Mouse (Mus musculus) CD4-positive, CD25-positive, alpha-beta regulatory T cell, adult 2 months (primary cell): Measurements from ENCODE around the gene Coro2b.
A peak's percentile ranks its signal among the peaks of the same experiment; 100 is the strongest.
"Not testable (repeated sequence)": the region's sequence is repeated elsewhere in the genome, so short reads cannot be mapped to it uniquely, and the experiment has no call there.

Experiments
- DNase-seq: peaks from one replicate; pipeline ENCODE4 v3.0.0-alpha.2; 2012; ENCODE audit warnings: low read depth, low spot score

Gene Coro2b

DNA sequence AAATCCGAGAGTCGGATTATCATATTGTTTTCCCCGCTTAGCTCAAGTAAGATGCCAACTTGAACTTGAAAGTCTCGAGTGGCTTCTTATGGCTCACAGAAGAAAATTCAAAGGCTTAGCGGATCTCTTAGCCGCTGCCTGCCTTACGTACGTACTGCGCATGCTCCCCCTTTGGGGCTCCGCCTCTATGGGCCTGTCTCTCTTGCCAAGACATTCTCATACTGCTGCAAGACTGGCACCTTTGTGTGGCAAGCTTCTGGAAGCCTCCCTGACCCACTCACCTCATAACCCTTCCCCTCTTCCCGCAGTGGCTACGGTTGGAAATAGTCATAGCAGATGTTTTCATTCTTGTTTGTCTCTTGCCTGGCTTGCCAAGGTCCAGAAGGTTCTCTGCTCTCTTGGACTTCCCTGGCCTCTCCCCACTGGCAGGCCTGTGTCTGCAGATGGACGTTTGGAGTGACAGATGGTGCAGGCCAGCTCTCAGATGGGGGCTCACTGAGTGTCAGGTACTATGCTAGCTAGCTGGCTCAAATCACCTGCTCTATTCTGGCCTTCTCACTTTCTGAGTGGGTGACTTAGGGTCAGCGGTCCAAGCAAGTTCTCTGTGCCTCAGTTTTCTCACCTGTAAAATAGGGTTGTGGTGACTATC is 65.2 kb downstream of the Coro2b start:
- no peak for DNase-seq

GRCm38 (mm10) chr9:62471041-62471440 is 65.8 kb downstream of the Coro2b start:
- no peak for DNase-seq

- peak; percentile 86 for DNase-seq
Measured at GRCm38 (mm10) chr9:62470398-62470797, 66.4 kb downstream of the Coro2b start.

DNA sequence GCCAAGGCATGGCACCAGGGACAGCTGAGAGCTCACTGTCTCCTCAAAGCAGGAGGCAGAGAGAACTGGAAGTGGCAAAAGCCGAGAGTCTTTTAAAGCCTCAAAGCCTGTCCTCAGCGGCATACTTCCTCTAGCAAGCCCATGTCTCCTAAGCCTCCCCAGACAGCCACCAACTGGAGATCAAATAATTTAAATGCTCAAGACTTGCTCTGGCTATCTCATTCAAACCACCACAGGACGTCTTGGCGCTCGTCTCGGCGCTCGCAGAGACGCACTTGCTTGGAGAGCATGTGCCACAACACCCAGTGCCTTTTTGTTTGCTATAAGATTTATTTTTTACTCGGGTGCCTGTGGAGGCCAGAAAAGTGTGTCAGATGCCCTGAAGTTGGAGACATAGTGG is 67.1 kb downstream of the Coro2b start:
- DNase-seq = no peak

DNA sequence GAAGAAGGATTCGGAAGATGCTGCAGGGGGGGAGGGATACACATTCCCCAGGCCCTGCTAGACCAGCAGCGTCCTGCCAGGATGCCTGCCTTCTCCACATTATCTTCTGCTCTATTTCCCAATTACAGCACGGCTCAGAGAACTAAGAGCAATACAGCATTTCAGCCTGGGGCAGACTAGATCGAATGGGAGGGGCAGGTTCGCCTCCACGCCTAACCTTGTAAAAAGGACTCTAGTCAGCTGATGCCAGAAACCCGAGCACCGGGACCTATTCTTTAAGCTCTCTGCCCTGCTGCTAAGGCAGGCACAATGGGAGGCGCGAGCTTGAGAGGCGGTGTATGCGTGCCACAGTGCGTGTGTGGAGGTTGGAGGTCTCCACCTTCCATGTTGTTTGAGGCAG is 67.7 kb downstream of the Coro2b start:
- DNase-seq = no peak

DNA sequence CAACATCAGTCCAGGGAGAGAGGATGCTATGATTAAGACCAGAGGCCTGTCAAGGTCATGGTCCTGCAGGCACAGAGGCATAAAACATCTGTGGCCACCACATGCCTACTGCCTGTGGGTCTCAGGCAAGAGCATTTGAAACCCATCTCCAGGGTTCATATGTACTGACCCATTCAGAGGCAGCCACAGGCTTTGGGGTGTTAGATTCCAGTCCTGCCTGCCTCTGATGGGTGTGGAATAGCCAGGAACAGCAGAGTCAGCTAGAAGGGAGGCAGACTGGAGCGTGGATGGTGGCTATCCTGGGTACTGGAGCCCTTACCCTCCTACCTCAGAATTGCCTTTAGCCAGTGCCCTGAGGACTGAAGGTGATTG is 69.4 kb downstream of the Coro2b start:
- no peak for DNase-seq

DNA sequence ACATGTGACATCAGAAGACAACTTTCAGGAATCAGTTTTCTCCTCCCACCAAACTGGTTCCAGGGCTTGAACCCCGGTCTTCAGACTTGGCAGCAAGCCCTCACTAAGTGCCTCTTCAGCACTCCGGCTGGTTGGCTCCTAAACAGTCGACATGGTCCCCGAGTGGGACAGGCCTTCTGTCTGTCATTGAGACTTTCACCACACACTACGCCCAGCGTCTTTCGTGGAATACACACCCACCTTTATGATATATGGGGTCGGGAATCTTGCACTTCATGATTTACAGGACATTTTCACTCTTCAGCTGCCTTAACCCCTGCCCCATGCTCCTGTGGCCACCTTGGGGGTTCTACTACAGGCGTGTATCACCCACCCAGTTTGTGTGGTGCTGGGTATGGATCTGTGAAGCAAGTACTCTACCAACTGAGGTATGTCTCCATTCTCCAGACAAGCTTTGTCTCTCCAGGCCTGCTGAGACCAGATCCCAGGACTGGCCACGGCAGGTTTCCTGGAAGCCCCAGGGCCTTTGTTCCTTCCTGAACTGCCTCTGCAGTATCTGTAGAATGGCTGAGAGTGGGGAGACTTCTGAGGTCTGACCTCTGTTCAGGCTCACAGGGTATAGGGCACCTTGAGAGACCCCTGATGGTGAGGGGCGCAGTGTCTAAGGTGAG is 70.0 kb downstream of the Coro2b start:
- DNase-seq = no peak

DNA sequence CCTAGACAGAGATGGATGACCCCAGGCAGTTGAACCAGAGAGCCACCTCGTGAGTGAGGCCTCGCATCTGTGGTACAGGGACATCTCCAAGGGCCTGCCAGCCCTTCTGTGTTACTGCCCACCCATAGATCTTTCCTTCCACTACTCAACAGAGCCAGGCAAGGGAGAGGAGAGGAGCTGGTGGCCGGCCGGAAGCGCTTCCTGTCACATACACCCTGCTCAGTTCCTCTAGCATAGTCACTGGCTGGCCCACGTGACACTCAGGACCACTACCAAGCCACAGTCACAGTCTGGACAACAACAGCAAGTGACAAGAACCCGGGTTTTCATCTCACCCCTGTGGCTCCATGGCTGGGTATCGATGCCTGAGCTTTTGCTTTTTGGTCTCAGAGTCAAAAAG is 70.8 kb downstream of the Coro2b start:
- DNase-seq = no peak

DNA sequence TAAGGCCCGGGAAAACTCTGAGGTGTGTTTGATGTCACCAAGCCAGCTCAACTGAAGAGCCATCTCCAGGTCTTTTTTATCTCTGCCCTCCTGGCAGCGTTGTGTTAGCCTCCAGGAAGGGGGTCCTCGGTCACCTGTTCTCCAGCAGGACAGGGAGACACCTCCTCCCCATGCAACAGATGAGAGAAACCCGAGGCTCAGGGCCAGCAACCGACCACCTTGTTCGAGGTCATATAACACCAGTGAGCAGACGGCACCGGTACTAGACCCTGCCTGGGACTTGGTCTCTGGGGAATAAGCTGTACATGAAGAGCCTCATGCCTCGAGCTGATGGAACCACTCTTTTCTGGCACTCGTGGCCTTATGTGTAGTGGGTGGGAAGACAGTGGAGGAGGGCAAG is 72.1 kb downstream of the Coro2b start:
- DNase-seq = no peak

- DNase-seq = no peak
Measured at GRCm38 (mm10) chr9:62461766-62462165, 75.1 kb downstream of the Coro2b start.

DNA sequence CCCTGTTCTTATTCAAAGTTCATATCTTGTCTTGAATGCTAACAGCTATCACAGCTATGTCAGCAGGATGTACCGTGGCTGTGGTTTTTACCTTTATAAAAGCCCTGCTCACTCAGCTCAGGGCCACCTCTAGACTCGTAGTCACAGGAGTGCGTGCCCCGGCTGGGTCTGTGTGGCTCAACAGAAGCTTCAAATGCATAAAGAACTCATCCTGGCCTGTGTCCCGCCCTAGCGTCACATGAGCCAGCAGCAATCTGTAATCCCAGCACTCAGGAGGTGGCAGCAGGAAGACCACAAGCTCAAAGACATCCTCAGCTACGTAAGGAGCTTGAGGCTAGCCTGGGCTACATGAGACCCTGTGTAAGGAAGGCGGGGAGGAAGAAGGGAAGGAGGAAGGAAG is 75.7 kb downstream of the Coro2b start:
- no peak for DNase-seq

GRCm38 (mm10) chr9:62460086-62460485 is 76.8 kb downstream of the Coro2b start:
- no peak for DNase-seq

GRCm38 (mm10) chr9:62458457-62458856 is 78.4 kb downstream of the Coro2b start:
- DNase-seq = no peak

DNA sequence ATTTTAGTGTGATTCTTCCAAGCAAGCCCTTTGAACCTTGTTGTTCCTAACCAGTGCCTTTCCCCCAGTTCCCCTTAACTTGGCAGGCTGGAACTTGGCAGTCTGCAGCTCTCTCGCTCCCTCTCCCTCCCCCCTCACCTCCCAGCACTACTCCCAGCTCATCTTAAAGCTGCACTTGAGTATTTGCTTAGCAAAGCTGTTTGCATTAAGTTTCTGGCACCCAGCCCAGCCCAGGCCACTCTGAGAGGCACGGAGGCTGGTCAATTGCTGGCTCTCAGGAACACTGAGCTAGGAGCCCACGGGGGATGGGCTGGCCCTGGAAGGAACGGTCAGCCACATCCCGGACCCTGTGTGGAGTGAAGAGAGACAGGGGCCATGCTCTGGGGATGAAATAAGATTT is 80.8 kb downstream of the Coro2b start:
- no peak for DNase-seq

DNA sequence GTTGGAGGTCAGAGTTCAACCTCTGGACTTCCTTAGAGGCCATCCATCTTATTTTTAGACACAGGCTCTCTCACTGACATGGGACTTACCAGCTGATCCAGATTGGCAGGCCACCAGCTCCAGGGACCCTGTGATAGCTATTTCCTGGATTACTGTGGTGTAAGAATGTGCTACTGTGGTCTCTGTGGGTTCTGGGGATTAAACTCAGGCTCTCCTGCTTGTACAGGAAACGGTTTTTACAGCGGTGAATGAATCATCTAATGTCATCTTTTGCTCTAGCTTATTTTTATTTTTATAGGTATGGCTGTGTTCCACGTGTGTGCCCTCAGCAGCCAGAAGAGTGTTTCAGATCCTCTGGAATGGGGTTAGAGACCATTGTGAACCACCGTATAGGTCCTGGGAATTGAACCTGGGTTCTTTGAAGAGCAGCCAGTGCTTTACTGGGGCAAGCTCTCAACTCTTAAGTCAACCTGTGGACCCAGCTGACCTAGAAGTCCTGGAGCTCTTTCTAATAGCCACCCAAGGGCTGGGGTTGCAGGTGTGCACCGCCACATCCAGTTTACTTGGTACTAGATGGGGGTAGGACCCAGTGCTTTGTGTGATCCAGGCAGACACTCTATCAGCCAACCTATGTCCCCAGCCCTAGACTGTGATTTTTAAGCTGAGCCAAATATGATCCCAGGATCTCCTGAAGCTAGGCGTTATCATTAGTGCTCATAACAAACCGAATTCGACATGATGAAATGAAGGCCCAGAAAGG is 81.5 kb downstream of the Coro2b start:
- peak; percentile 6 for DNase-seq

GRCm38 (mm10) chr9:62452373-62452993 is 84.4 kb downstream of the Coro2b start:
- no peak for DNase-seq

DNA sequence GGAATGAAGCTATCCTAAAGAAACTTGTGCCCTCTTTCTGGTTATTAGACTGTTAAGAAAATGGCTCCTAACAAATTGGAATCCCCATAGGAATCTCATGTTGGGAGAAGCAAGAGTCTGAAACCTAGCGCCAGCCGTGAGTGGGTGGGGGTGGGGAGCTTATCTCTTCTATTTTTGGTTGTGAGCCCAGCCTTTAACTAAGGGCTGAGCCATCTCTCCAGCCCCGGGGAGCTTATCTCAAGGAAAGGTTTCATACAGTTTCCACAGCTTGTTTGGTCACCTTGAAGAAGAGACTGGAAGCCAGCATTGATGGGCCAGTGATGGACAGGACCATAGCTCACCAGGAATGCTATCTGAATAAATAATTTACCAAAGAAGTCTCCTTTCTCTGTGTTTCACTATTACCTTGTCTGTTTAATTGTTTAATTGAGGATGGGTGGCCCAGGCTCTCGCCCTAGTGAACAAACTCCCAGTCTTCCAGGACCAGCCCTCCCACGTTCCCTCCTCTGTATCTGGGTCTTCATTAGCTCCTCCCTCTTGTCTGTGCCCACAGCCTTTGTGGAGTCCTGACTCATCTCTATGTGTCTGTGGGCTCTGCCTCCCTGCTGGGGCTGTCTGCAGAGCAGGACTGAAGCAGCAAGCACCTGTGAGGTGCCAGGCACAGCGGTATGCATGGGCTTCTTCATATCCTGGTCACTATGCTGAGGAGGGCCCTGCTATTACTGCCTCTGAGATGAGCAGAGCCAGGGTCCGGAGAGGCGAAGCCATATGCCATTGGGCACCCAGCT is 85.1 kb downstream of the Coro2b start:
- DNase-seq = no peak

DNA sequence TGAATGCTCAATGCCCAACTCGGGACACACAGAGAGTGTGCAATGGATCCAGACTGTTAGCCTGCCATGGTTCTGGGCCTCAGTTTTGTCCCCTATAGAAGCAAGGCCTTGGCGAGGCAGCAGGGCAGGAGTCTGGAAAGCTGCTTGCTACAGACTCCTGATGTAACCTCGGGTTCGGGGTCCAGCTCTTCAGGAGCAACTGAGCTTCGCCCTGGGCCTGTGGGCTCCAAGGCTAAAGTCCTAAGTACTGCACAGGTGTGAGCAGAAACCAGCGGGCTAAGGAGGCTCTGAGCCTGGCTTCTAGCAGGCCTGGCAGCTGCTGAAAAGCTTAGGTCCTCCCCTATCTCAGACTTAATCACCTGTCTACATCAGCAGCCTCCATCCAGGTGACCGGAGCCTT is 86.0 kb downstream of the Coro2b start:
- no peak for DNase-seq

DNA sequence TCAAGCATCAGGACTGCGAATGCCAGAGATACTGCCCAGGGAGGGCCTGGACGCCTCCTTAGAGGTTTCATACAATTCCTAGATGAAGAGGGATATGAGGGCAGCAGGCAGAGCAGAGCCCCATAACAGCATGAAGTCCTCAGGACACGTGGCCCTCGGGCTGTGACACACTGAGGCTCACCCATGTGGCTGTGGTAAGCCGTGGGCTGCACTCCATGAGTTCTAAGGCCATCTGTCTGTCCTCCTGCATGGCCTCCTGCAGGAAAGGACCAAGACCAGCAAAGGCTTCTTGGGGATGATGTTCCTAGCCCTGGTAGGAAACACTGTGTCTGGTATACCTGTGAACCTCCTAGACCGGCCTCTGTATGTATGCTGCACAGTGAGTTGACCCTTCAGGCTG is 86.5 kb downstream of the Coro2b start:
- DNase-seq = no peak

DNA sequence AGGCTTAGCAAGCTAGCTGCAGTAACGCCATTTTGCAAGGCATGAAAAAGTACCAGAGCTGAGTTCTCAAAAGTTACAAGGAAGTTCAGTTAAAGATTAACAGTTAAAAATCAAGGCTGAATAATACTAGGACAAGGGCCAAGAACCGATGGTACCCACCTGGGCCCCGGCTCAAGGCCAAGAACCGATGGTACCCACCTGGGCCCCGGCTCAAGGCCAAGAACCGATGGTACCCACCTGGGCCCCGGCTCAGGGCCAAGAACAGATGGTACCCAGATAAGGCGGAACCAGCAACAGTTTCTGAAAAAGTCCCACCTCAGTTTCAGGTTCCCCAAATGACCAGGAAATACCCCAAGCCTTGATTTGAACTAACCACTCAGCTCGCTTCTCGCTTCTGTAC is 89.5 kb downstream of the Coro2b start:
- DNase-seq = not testable (repeated sequence)

GRCm38 (mm10) chr9:62438755-62439101 is 98.1 kb downstream of the Coro2b start:
- no peak for DNase-seq
